Mouse (Mus musculus) left cerebral cortex, adult 8-10 months (tissue): Measurements from ENCODE around the gene C77080. TPM values are rescaled to one million over a fixed set of nuclear protein-coding genes. Genes with fewer than 3 reads are reported as not detected.
A peak's percentile ranks its signal among the peaks of the same experiment; 100 is the strongest.

Source experiments
- DNase-seq, 2 experiments: peaks; one replicate each; pipeline ENCODE4 v3.0.0; 2022; ENCODE audit warnings: low spot score in 2 of 2
- total RNA-seq, 4 experiments: library from RNA; stranded (reverse); gene quantifications; 2 replicates each; pipeline ENCODE4 v1.2.4; 2022

The C77080 gene
- total RNA-seq, result 10 to 100 TPM; 15.2 to 22.8 (median 18.4) TPM

GRCm38 (mm10) chr4:129261196-129261595 lies at the start of gene C77080:
TSS of gene C77080 (minus strand) at chr4:129261404.
- DNase-seq, result no peak

- no peak for DNase-seq
Measured at GRCm38 (mm10) chr4:129307936-129308335, 46.7 kb upstream of the C77080 start.

GRCm38 (mm10) chr4:129304306-129304705 lies 43.1 kb upstream of the C77080 start:
- no peak for DNase-seq

- DNase-seq, result no peak
Measured at GRCm38 (mm10) chr4:129303816-129304215, 42.6 kb upstream of the C77080 start.

- no peak for DNase-seq
Measured at GRCm38 (mm10) chr4:129303401-129303800, 42.2 kb upstream of the C77080 start.

GRCm38 (mm10) chr4:129299121-129299520 lies 37.9 kb upstream of the C77080 start:
- no peak for DNase-seq

GRCm38 (mm10) chr4:129297724-129298123 lies 36.5 kb upstream of the C77080 start:
- DNase-seq, result peak in 1 of 2 experiments; percentile 70

GRCm38 (mm10) chr4:129296066-129296465 lies 34.9 kb upstream of the C77080 start:
- DNase-seq, result no peak

GRCm38 (mm10) chr4:129295188-129295587 lies 34.0 kb upstream of the C77080 start:
- no peak for DNase-seq

- no peak for DNase-seq
Measured at GRCm38 (mm10) chr4:129293702-129294101, 32.5 kb upstream of the C77080 start.

- DNase-seq, result no peak
Measured at GRCm38 (mm10) chr4:129292831-129293230, 31.6 kb upstream of the C77080 start.

- no peak for DNase-seq
Measured at GRCm38 (mm10) chr4:129289671-129290070, 28.5 kb upstream of the C77080 start.

GRCm38 (mm10) chr4:129288067-129288466 lies 26.9 kb upstream of the C77080 start:
- DNase-seq, result no peak

GRCm38 (mm10) chr4:129287472-129287981 lies 26.3 kb upstream of the C77080 start, which contains the start of gene Sync:
TSS of gene Sync (plus strand) at chr4:129287617.
- no peak for DNase-seq

- no peak for DNase-seq
Measured at GRCm38 (mm10) chr4:129286683-129287471, 25.7 kb upstream of the C77080 start.

GRCm38 (mm10) chr4:129286001-129286682 lies 24.9 kb upstream of the C77080 start:
- DNase-seq, result no peak

- DNase-seq, result no peak
Measured at GRCm38 (mm10) chr4:129284685-129285084, 23.5 kb upstream of the C77080 start.

- DNase-seq, result no peak
Measured at GRCm38 (mm10) chr4:129283226-129283625, 22.0 kb upstream of the C77080 start.

GRCm38 (mm10) chr4:129282786-129283185 lies 21.6 kb upstream of the C77080 start:
- no peak for DNase-seq

- peak; percentile 87 to 97 for DNase-seq
Measured at GRCm38 (mm10) chr4:129276453-129276865, 15.3 kb upstream of the C77080 start.

GRCm38 (mm10) chr4:129272756-129273046 lies 11.5 kb upstream of the C77080 start:
- no peak for DNase-seq

GRCm38 (mm10) chr4:129271991-129272755 lies 11.0 kb upstream of the C77080 start:
- no peak for DNase-seq
